Mouse (Mus musculus) C3H10T1/2 (cell line): Measurements from ENCODE around the gene S100a13. TPM values are rescaled to one million over a fixed set of nuclear protein-coding genes. Genes with fewer than 3 reads are reported as not detected.

ENCODE experiments used
- polyA plus RNA-seq, 2 experiments: library from polyadenylated mRNA; unstranded; fragments of >200 nt; fragmentation: generic; extraction: Trizol; gene quantifications; one replicate each; pipeline ENCODE4 v1.2.1; 2012; ENCODE audit warnings: missing spikeins in 2 of 2

S100a13 gene
- 100 to 1,000 TPM in 1 of 2 experiments, 10 to 100 TPM in 1; 82.1 to 195 TPM for polyA plus RNA-seq

DNA sequence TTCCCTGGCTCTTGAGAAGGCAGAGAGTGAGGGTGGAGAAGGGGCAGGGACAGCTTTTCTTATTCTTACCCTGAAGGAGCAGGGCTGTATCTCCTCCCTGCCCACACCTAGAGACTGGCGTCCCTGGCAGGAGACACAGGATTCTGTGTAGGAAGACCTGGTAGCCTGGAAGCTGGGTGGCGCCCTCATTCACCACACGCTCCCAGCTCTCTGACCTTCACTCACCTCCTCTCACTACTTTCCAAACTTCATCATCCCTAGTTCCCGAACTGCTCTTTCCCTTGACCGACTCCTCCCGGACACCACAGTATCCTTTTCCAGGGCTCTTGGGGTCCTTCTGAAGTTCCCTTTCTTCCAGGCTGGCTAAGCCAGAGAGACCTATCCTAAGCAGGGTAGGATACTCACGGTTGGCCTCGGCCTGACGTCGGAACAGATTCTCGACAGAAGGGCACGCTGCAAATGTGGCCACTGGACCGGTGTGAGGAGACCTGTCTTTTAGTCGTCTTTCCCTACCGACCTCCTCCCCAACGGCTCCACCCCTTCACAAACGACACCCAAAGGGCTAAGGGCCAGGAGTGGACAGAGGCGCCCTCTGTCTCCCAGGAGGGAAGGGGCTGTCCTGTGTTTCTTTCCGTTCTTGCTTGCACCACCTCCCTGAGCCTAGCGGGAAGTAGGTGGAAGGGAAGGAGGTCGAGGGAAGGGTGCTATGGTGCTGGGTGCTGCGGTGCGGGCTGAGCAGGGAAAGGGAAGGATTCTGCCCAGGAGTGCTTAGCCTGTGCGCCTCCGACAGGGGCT is at the start of gene S100a13, which contains the start of gene S100a1:
S100a13 (plus strand) TSS at position 640 of the 795 bp plus-strand sequence.
S100a1 (minus strand) TSS at position 597 of the 795 bp plus-strand sequence.

DNA sequence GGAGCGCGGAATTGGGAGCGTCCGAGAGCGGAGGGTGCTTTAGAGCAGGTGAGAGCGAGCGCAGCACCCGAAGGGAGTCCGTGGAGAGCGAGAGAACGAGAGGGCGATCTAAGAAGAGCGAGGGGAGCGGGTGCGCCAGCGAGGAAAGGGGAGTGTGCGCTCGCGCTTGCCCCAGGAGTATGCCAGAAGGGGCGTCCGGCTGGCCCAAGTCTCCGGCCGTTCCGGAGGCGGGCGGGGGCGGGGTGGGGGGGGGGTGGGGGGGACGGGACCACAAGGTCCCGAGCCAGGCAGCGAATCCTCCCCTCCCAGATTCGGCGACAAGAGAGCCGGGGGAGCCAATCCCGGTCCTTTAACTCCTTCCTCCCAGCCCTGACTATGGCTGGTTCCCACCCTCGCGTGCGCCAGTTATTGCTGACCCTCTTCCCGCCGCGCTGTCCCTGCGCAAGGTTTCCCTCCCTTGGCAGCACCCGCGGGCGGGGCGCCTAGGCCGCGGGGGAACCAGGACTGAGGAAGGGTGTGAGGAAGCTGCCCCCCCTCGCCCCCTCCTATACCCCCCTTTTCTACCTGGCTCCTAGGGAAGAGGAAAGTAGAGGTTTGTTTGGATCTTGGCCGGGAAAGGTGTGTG is 48.4 kb upstream of the S100a13 start, which contains the start of gene Npr1:
Npr1 (minus strand) TSS at position 181 of the 625 bp plus-strand sequence.

DNA sequence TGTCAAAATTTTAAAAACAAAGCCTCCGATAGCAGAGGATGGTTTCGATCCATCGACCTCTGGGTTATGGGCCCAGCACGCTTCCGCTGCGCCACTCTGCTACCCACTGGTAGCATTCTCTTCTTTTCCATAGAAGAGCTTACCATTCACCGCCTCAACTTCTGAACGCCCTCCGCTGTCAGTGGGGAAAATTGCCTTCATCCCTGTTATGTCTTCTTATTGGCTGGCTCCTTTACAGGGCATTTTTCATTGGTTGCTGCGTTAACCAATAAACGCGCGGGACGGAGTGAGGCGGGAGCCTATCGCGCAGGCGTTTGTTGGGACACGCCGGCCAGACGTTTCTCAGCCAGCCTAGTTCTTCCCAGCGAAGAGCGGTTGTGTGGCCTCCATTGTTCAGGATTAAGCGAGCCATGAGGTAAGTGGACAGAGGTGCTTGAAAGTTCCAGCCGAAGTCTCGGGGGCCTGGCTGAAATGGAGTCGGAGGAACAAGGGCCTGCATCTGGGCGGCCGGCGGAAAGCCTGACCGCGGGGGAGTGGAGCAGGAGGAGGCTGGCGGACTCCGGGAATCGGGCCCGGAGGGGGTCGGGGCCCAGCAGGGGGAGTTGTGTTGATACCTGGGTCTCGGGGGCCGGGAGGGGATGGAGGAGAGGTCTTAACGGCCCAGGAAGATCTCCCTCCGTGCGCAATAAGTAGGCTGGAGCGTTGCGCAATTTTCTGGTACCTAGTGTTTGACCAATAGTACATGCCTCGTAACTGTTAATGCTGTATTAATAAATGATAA is 38.2 kb upstream of the S100a13 start, which contains the start of gene Ilf2:
Ilf2 (plus strand) TSS at position 296 of the 781 bp plus-strand sequence.

DNA sequence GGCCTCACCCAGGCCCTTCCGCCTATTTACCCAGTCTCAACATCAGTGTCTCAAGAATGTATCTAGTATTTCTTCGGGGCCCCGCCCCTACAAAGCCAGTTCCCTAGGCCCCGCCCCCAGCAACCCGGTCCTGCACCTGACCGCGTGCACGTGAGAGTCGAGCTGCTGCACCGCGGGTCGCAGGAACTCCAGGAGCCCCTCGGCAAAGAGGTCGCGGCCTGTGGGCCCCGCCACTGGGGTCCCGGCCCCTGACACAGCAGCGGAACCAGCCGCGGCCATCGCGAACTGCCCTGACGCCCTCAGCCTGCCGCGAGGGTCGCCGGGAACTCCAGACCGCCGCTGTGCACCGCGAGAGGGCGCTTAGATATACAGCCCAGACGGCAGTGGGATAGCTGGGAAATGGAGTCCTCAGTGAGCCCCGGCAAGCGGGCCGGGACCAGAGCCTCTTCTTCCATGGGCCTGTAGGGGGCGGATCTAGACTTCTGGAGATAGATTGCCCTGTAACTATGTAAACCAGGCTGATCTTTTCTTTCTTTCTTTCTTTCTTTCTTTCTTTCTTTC is 23.5 kb upstream of the S100a13 start, which contains the start of gene Snapin:
Snapin (minus strand) TSS at position 338 of the 561 bp plus-strand sequence.

DNA sequence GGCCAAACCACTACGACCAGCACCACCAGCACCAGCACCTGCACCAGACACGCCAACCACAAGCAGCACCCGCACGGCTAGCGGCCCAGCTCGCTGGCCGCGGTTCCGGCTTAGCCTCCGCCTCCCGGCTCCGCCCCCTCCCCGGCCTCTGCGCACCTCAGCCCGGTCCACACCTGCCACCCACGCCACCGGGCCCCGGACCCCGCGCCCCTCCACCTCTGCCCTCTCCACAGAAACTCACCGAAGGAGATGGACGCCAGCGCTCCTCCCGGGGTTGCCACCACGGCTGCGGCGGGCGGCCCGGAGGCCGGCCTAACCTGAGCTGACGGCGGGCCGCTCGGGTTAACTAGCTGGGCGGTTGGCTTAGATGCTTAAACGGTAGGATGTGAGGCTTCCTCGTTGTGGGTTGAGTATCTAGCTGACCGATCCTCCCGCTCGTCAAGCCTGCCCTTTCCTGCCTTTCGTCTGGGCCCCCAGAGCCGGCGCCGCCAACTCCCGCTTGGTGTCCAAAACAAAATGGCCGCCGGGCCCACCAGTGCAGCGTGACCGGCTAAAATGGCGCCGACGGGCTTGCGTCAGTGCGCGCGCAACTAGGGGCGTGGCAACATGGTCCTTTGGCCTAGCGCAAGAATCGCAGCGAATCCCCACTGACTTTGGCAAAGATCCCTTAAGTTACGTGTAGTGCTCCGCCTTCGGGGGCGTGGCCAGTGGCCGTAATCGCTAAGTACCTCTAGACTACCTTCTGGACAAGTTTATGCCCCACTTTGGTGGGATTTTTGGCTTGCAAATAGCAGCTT is 5.1 kb upstream of the S100a13 start, which contains the start of gene Chtop:
Chtop (minus strand) TSS at position 549 of the 797 bp plus-strand sequence.

DNA sequence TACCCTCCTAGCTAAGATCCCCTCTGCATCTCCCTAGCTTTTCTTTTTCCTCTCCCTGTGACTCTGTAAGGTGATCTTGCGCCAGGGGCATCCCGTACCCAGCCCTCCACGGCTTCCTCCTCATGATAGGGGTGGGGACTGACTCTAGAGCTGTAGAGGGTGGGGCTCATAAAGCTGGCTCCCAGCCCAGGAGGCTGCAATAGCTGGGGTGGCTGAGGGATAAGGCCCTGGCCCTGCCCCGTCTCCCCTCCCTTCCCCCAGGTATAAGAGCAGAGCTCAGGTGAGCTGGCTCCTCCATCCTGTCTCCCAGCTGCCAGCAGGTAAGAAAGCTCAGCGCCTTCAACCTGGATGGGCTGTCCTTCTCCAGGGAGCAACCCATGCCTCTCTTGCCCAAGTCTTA is 12.3 kb downstream of the S100a13 start, which contains the start of gene S100a14:
S100a14 (plus strand) TSS at position 277 of the 400 bp plus-strand sequence.

DNA sequence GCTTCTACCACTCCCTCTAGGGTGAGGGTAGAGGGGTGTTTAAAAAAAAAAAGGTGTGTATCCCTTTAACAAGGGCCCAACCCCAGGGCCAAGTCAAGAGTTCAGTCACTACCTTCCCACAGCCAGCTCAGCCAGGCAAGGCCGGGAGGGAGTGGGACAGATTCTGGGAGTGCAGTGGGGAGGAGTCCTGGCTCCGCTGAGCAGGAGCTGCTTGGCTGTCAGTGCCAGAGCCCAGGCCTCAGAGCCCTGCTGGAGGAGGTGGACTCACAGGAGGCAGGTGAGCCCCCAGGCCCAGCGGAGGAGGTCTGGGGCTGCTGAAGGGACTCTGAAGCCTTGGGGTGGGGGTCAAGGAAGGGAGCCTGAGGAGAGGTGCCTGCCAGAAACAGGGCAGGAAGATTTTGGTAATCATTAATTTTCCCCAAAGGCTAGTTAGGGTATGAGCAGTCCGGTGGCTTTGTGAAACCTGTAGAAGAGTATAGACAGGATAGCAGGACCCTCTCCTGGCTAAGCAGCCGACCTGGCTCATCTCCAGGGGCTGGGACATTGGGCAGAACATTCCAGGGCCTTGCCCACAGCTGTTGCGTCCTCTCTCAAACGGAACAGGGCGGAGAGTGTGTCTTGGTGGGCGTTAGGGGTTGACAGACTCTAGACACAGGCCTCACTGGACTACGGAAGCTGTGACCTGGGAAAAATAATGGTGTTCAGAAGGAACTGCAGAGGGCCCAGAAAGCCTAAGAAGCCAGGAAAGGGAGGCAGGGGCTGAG is 23.1 kb downstream of the S100a13 start, which contains the start of gene S100a16:
S100a16 (plus strand) TSS at position 114 of the 764 bp plus-strand sequence.

DNA sequence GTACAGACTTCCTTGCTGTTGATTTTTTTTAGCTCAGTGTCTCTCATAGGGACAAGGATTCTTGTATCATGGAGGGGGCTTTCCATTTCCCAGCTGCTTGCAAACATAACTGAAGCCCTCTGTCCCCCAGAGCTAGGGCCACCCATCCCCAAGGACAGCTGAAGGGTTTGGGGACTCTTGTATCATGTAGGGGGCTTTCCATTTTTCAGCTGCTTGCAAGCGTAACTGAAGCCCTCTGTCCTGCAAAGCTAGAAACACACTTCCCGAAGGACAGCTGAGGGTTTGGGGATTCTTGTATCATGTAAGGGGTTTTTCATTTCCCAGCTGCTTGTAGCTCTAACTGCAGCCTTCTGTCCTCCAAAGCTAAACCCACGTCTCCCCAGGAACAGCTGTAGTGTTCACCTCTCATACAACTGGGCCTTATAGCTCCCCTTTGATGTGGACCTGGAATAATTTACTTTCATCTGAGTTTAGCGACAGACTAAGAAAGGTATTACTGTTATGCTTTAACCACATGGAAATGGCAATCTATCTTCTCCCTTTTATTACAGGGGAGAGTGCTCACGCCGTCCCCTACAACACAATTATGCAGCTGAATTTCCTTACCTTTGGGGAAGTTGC is 45.9 kb downstream of the S100a13 start, which contains the start of gene S100a3:
S100a3 (plus strand) TSS at position 571 of the 621 bp plus-strand sequence.

Other genes starting within 250 kb of the S100a13 start
- gene Dennd4b, start 249.2 kb upstream of the S100a13 start, polyA plus RNA-seq: 1 to 10 TPM in 1 of 2 experiments, under 1 TPM in 1; 0.66 to 4.7 TPM
- 1 to 10 TPM; 1.5 to 9.9 TPM for gene Gatad2b, start 221.3 kb upstream of the S100a13 start, polyA plus RNA-seq
- gene Slc27a3, start 124.5 kb upstream of the S100a13 start, polyA plus RNA-seq: 1 to 10 TPM in 1 of 2 experiments, under 1 TPM in 1; 0.14 to 2.2 TPM
- 10 to 100 TPM; 17.2 to 28.2 TPM for gene Ints3, start 80.8 kb upstream of the S100a13 start, polyA plus RNA-seq
- 1 to 10 TPM in 1 of 2 experiments, under 1 TPM in 1; 0.48 to 1.6 TPM for gene Npr1, start 48.6 kb upstream of the S100a13 start, polyA plus RNA-seq
- gene Ilf2, start 38.3 kb upstream of the S100a13 start, polyA plus RNA-seq: 10 to 100 TPM; 28.7 to 59.6 TPM
- 10 to 100 TPM in 1 of 2 experiments, 1 to 10 TPM in 1; 6.5 to 42.9 TPM for gene Snapin, start 23.4 kb upstream of the S100a13 start, polyA plus RNA-seq
- 10 to 100 TPM; 34.7 to 76.9 TPM for gene Chtop, start 4.9 kb upstream of the S100a13 start, polyA plus RNA-seq
- gene S100a1, start within 50 bp of the S100a13 start, polyA plus RNA-seq: 100 to 1,000 TPM in 1 of 2 experiments, 10 to 100 TPM in 1; 25.4 to 118 TPM
- gene S100a14, start 12.4 kb downstream of the S100a13 start, polyA plus RNA-seq: under 1 TPM; 0.22 to 0.58 TPM
- gene S100a16, start 22.8 kb downstream of the S100a13 start, polyA plus RNA-seq: 100 to 1,000 TPM in 1 of 2 experiments, 1 to 10 TPM in 1; 3.9 to 111 TPM
- 10 to 100 TPM in 1 of 2 experiments, 1 to 10 TPM in 1; 7.2 to 22.4 TPM for gene S100a3, start 46.1 kb downstream of the S100a13 start, polyA plus RNA-seq
- gene S100a2, start 75.8 kb downstream of the S100a13 start, polyA plus RNA-seq: not detected
- 1 to 10 TPM; 1.2 to 1.6 TPM for gene Gm42674, start 87.5 kb downstream of the S100a13 start, polyA plus RNA-seq
- gene S100a4, start 89.3 kb downstream of the S100a13 start, polyA plus RNA-seq: over 10,000 TPM in 1 of 2 experiments, 1,000 to 10,000 TPM in 1; 5,914 to 20,400 TPM
- 1 to 10 TPM in 1 of 2 experiments, under 1 TPM in 1; 0.98 to 1.2 TPM for gene S100a5, start 94.1 kb downstream of the S100a13 start, polyA plus RNA-seq
- gene S100a6, start 98.4 kb downstream of the S100a13 start, polyA plus RNA-seq: 1,000 to 10,000 TPM; 5,353 to 9,678 TPM
- 1 to 10 TPM in 1 of 2 experiments, under 1 TPM in 1; 0.43 to 1.8 TPM for gene S100a7a, start 139.6 kb downstream of the S100a13 start, polyA plus RNA-seq
- gene S100a8, start 154.5 kb downstream of the S100a13 start, polyA plus RNA-seq: not detected
- not detected for gene S100a9, start 181.3 kb downstream of the S100a13 start, polyA plus RNA-seq
- gene Pglyrp4, start 212.5 kb downstream of the S100a13 start, polyA plus RNA-seq: not detected